Mouse (Mus musculus) left cerebral cortex, adult 9 months (tissue): Measurements from ENCODE around the gene Olfr1349.
"Not testable (repeated sequence)": the region's sequence is repeated elsewhere in the genome, so short reads cannot be mapped to it uniquely, and the experiment has no call there.

Experiments
- DNase-seq, 2 experiments: peaks; one replicate each; pipeline ENCODE4 v3.0.0; 2022; ENCODE audit warnings: low spot score in 2 of 2

The Olfr1349 gene

DNA sequence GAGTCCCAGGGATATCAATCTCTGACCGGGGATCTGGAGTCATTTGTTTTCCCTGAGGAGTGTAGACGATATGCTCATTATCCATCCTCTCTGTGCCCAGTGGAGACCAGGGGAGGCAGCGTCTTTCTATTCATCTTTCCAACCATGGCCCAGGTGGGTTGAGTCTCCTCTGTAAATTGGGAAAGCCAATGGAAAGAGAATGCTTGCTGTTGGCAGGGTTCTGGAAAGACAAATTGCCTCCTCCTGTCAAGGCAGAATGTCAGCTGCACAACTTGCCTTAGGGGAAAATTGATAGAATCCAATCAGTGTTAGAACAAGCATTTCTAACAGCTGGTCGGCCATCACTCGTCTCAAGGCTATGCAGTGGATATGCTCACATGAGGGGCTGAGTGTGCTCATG lies at the start of gene Olfr1349:
Gene Olfr1349, minus strand, starts transcription at position 101 of the 400 bp plus-strand sequence.
- no peak for DNase-seq

DNA sequence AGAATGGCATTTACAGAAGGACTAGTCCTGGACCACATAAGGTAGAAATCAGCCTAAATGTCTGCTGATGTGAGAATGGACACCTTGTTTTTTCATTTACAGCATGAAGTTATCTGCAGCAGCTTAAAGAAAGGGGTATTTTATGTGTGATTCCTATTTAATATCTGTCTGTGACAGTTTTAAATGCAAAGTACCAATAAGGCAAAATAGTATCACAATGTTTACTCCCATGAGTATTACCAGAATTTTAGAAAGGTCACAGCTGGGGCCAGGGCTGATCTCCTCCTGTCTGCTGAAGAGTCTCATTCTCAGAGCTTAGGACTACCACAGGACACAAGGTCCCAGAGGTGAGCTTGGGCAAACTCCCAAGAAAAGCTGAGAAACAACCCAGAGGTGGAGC lies 41.8 kb upstream of the Olfr1349 start, which contains the start of gene Olfr1350:
Gene Olfr1350, plus strand, starts transcription at position 301 of the 400 bp plus-strand sequence.
- DNase-seq, result no peak

DNA sequence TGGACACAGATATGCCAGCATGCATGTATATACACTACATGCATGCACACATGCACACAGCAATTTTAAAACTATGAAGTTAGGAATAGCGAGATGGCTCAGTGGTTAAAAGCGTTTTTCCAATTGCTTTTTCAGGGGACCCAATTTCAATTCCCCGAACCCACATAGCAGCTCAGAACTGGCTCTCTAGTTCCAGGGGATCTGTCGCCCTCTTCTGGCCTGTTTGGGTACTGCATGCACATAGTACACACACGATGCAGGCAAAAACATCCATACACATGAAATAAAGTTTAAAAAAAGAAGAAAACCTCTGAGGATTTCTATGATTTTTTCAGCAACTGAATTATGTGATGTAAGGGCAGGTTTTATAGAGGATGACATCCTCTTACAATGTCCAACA lies 3.4 kb upstream of the Olfr1349 start:
- DNase-seq, result no peak

DNA sequence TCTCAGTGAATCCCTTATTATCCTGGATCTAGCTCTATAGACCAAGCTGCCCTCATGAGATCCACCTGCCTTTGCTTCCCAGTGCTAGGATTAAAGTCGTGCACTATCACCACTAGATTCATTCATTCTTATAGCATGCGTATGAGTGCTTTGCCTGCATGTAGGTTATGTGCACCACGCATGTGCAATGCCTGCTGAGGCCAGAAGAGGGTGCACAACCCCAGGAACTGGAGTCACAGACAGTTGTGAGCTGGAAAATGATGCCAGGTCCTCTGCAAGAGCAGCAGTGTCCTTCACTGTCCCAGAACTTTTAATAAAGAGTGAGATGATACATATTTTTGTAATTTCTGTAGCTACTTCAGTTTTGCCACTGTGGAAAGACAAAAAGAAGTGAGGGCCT lies 2.3 kb upstream of the Olfr1349 start:
- no peak for DNase-seq

DNA sequence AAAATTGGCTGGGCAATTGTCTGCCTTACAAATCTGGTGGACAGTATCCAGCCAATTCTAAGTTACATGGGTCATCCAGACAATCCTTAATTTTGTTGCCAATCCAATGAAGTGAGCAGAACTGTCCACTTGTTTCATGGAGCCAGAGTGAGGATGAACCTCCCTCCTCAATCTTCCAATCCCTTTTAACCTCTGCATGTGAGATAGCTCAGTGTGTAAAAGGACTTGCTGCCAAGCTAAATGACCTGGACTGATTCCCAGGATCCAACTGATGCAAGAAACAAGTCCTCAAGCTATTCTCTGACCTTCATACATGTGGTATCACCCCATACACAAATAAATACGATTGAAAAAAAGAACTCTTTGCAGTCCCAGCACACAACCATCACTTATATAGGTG lies 1.1 kb downstream of the Olfr1349 start:
- no peak for DNase-seq

DNA sequence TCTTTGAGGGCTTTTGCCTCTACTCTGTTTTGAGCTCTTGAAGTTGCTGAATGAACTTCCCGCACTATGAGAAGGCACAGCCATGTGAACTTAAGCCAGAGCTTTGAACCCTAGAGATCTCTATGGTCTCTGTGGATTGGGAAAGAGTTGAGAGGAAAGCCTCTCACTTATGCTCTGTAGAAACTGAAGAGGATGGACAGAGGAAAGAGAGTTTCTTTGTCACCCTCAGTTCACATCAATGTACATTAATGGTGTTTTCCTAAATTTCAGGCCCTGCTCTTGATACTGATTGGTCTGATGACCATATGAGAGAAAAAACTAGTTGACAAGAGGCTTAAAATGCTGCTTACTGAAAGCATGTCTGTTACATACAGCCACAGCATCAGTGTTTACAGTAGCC lies 14.1 kb downstream of the Olfr1349 start, which contains the start of gene Olfr1348:
Gene Olfr1348, minus strand, starts transcription at position 101 of the 400 bp plus-strand sequence.
- no peak for DNase-seq

DNA sequence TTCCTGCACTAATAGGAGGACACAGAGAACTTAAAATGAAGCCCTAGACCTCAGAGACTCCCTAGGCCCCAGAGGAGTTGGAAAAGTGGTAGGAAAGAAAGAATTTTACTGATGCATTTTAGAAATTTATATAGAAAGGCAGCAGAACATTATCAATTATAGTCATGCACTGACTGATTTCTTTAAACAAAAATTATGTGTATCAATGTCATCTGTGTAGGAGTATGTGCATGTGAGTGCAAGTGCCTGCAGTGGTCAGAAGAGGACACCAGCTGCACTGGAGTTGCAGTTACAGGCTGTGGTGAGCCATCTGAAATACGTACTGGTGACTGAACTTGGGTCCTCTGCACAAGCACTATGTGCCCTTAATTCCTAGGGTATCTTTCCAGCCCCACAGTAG lies 23.1 kb downstream of the Olfr1349 start, which contains the start of gene Olfr1347:
Gene Olfr1347, minus strand, starts transcription at position 101 of the 400 bp plus-strand sequence.
- DNase-seq, result no peak

DNA sequence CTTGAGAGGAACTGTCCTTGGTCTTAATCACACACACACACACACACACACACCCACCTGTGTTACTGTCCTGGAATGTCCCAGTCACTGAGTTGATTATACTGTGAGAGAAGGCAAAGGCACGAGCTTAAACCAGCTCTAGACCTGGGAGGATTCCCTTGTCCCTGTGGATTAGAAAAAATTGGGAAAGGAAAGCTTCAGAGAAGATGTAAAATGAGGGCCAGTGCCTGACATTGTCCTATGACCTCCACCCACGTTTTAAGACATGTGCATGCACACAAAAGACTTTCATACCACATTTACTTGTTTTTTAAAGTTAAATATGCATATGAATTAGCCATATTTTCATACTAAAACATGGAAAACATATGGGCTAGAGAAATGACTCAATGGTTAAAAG lies 35.9 kb downstream of the Olfr1349 start, which contains the start of gene Olfr5:
Gene Olfr5, minus strand, starts transcription at position 101 of the 400 bp plus-strand sequence.
- no peak for DNase-seq

DNA sequence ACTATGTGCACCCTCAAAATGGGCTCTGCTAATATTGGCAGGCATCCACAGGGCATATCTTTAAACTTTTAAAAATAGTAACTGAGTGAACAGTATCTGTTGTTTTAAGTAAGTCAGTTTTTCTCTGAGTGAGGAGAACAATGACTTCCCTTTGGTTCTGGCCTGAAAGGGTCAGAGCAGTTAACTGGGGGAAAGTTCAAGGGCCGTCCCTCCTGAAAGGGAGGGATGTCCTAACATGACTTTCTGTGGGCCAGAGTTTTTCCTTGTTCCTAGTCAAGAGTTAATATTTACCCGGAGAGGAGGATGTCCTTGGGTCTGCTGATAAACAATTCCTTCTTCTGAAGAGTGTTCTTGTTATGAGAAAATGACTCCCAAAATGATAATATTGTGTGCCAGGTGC lies 45.1 kb downstream of the Olfr1349 start:
- not testable (repeated sequence) for DNase-seq

DNA sequence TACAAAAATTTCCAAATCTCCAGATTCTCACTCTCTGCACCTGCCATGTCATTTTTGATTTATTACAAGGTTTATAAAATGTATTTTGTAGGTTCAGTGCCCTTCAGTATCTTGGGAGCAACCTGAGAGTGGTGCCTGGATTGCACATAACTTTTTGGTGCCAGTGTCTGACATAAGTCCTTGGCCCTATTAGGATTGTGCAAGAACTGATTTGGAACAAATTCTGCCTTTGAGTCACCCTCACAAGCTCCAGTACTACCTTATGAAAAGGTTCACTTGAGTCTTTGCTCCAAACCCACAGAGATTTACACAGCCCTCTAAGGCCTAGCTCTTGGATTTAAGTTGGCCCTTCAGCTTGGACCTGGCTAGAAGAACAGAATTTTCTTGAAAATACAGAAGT lies 55.8 kb downstream of the Olfr1349 start, which contains the start of gene Olfr1346:
Gene Olfr1346, plus strand, starts transcription at position 151 of the 400 bp plus-strand sequence.
- no peak for DNase-seq
